Mouse (Mus musculus) G1E (cell line): ENCODE measurements around the gene Mob1b.

Experiments used
- CTCF ChIP-seq: IDR thresholded peaks from 2 replicates; pipeline ENCODE4 v1.5.1; 2012; ENCODE audit warnings: low read depth, low read length, inconsistent platforms, mixed read lengths
- GATA1 ChIP-seq: IDR thresholded peaks from 2 replicates; pipeline ENCODE4 v1.6.1; 2012; ENCODE audit warnings: borderline replicate concordance, low read length, inconsistent platforms, mixed read lengths
- POLR2AphosphoS5 ChIP-seq: IDR thresholded peaks from 2 replicates; pipeline ENCODE4 v1.6.1; 2012; ENCODE audit warnings: low read depth, low read length, inconsistent platforms; ENCODE audit not compliant: insufficient replicate concordance
- TAL1 ChIP-seq: conservative IDR thresholded peaks from 2 replicates; pipeline ENCODE4 v1.6.1; 2012; ENCODE audit warnings: low read depth, low read length, inconsistent platforms, mixed read lengths

GRCm38 (mm10) chr5:88806278-88806677 lies 85.6 kb downstream of the Mob1b start:
- TF ChIP-seq GATA1 (no peak), CTCF (no peak), TAL1 (no peak), POLR2AphosphoS5 (no peak)
